Mouse (Mus musculus): ENCODE results near the gene Syn3. TPM values are rescaled to one million over a fixed set of nuclear protein-coding genes. Genes with fewer than 3 reads are reported as not detected.

Syn3 gene
- polyA plus RNA-seq, 1 experiment from 2014 or later = 4.4 TPM

DNA sequence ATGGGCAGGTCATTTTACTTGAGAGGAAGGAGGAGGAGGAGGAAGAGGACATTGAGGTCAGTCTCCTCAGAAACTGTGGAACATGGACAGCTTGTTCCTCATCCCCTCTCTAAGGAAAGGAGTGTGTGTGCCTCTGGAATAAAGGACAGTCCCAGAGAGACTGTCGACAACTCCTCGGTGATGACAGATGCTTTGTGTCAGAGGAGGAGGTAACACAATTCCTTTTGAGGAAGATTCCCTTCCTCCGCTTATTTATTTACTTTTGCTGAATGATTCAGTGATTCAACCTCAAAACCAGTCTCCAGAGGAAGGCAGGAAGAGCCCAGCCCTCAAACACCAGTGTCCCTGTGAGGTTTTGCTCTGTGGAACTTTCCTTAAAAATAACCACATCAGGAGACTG is 228.4 kb downstream of the Syn3 start:
- H3K9me3 ChIP-seq (ENCODE audit: control insufficient read depth, low read length) = no peaks in the 10 kb centered on the region
- no peaks in the 10 kb centered on the region for H3K36me3 ChIP-seq (ENCODE audit: control insufficient read depth, insufficient read depth, low read length)
- H3K4me1 ChIP-seq (ENCODE audit: control insufficient read depth, insufficient read depth, low read length) = no peaks in the 10 kb centered on the region
- ATAC-seq (ENCODE audit: low FRiP score) (no peak), DNase-seq (ENCODE audit: low spot score, missing footprints) (no peak)
- 75% methylated on average over 3 of the region's 3 CpGs for WGBS
- no peak overlapping the region for H3K9ac ChIP-seq (ENCODE audit: low read length)
- H3K27ac ChIP-seq (ENCODE audit: low read depth, low read length) = no peak overlapping the region
- no peak overlapping the region for H3K4me3 ChIP-seq (ENCODE audit: low read depth, low read length)
- H3K4me2 ChIP-seq = no peak overlapping the region
- H3K27me3 ChIP-seq (ENCODE audit: control insufficient read depth, insufficient read depth, low read length) = no peaks in the 10 kb centered on the region

DNA sequence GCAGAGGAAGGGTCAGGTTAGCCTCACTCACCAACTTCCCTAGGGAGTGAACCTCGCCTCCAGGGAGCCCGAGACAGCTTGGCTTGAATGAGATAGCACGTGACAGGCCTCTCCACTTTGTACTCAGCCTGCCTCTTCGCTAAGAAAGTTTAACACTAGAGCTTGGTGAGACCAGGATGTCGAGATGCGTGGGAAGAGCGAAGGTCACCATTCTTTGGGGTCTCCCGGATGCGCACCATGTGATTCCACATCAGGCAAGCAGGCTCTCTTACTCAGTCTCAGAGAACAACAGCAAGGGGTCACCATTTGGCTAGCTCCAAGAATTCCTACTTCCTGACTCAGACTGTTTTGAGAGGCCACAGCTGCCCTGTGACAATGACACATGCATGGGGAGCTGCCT is 234.1 kb downstream of the Syn3 start:
- no peaks in the 10 kb centered on the region for H3K9me3 ChIP-seq (ENCODE audit: control insufficient read depth, low read length)
- no peak overlapping the region for H3K4me2 ChIP-seq
- H3K27ac ChIP-seq (ENCODE audit: low read depth, low read length) = no peak overlapping the region
- ATAC-seq (ENCODE audit: low FRiP score) = no peak
- no peaks in the 10 kb centered on the region for H3K27me3 ChIP-seq (ENCODE audit: control insufficient read depth, insufficient read depth, low read length)
- no peak for DNase-seq (ENCODE audit: low spot score, missing footprints)
- 86% methylated on average over 9 of the region's 9 CpGs for WGBS
- no peak overlapping the region for H3K9ac ChIP-seq (ENCODE audit: low read length)
- H3K36me3 ChIP-seq (ENCODE audit: control insufficient read depth, insufficient read depth, low read length) = no peaks in the 10 kb centered on the region
- H3K4me3 ChIP-seq (ENCODE audit: low read depth, low read length) = no peak overlapping the region
- H3K4me1 ChIP-seq (ENCODE audit: control insufficient read depth, insufficient read depth, low read length) = no peaks in the 10 kb centered on the region

DNA sequence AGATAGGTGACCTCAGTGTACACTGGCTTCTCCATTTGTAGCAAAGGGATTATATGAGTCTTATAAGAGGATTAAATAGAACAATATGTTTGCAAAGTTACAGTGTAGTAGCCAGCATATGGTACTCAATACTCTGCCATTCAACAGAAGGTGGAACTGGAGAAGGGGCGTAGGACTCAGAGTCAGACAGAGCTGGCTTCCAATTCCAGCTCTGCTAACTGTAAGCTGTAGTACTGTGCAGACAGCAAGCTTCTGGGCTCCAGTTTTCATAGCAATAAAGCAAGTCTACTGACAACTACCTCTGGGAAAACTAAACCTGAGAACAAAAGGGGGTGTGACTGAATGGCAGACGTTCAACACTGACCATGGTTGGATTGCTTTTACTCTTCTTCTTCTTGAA is 237.0 kb downstream of the Syn3 start:
- Histone ChIP-seq H3K27ac (ENCODE audit: low read depth, low read length) (no peak overlapping the region), H3K9me3 (ENCODE audit: control insufficient read depth, low read length) (no peaks in the 10 kb centered on the region), H3K4me3 (ENCODE audit: low read depth, low read length) (no peak overlapping the region), H3K27me3 (ENCODE audit: control insufficient read depth, insufficient read depth, low read length) (no peaks in the 10 kb centered on the region), H3K4me2 (no peak overlapping the region), H3K4me1 (ENCODE audit: control insufficient read depth, insufficient read depth, low read length) (no peaks in the 10 kb centered on the region), H3K9ac (ENCODE audit: low read length) (no peak overlapping the region), H3K36me3 (ENCODE audit: control insufficient read depth, insufficient read depth, low read length) (no peaks in the 10 kb centered on the region)
- ATAC-seq (ENCODE audit: low FRiP score) (no peak), DNase-seq (ENCODE audit: low spot score, missing footprints) (no peak)
- WGBS = 90% methylated on average over 2 of the region's 2 CpGs

DNA sequence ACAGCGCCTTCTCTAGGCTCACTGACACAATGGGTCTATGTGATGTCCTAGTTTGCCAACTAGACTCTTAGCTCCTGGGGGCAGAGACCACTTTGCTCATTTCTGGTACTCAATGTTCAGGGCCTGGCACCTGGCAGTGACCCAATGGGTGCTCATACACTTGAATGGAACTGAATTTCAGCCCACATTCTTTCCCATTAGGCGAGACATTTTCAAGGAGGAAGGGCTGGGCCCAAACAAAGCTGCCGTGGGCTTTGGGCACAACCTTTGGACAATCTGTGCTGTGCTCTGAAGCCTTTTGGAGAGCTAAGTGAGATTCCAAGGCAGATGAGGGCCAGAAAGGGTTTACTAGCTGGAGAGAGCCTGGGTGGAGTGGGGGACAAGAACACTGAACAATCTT is 239.7 kb downstream of the Syn3 start:
- H3K4me1 ChIP-seq (ENCODE audit: control insufficient read depth, insufficient read depth, low read length) = no peaks in the 10 kb centered on the region
- ATAC-seq (ENCODE audit: low FRiP score) (no peak), DNase-seq (ENCODE audit: low spot score, missing footprints) (no peak)
- WGBS = 81% methylated on average over 3 of the region's 3 CpGs
- no peak overlapping the region for H3K4me3 ChIP-seq (ENCODE audit: low read depth, low read length)
- no peaks in the 10 kb centered on the region for H3K27me3 ChIP-seq (ENCODE audit: control insufficient read depth, insufficient read depth, low read length)
- no peak overlapping the region for H3K27ac ChIP-seq (ENCODE audit: low read depth, low read length)
- H3K9me3 ChIP-seq (ENCODE audit: control insufficient read depth, low read length) = no peaks in the 10 kb centered on the region
- no peak overlapping the region for H3K9ac ChIP-seq (ENCODE audit: low read length)
- H3K36me3 ChIP-seq (ENCODE audit: control insufficient read depth, insufficient read depth, low read length) = no peaks in the 10 kb centered on the region
- no peak overlapping the region for H3K4me2 ChIP-seq

DNA sequence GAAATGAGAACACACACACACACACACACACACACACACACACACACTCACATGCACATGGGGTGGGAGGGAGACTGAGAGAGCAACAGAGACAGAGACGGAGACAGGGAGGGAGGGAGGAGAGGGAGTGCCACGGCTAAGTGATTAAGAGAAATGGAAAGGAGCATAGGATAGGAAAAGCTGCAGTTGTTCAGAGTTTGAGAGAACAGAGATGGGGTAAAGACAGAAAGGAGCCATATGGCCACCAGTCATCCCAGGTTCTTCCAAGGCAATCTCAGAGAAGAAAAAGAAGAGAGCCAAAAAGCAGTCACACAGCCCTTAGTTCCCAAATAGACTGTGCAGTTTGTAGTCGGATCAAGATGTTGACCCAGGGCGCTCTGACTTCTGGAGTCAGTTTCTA is 240.7 kb downstream of the Syn3 start:
- 88% methylated on average over 4 of the region's 4 CpGs for WGBS
- H3K27me3 ChIP-seq (ENCODE audit: control insufficient read depth, insufficient read depth, low read length) = no peaks in the 10 kb centered on the region

DNA sequence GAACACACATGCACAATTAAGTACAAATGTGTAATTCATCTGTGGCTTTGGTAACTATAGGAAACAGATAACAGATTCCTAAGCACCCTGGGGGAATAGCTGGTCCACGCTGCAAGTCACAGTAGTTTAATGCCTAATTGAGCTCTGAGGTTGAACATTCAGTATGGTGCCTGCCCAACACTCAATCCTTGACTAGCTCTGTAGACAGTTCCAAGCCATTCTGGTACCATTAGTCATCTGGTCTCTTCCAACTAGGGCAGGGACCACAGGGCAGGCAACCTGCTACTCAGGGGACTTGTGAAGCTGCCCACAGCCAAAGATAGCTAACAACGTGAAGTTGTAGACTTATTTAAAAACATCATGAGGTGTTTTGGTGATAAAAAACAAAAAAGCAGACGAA is 241.7 kb downstream of the Syn3 start:
- no peak for ATAC-seq (ENCODE audit: low FRiP score)
- no peak overlapping the region for H3K27ac ChIP-seq (ENCODE audit: low read depth, low read length)
- no peaks in the 10 kb centered on the region for H3K36me3 ChIP-seq (ENCODE audit: control insufficient read depth, insufficient read depth, low read length)
- DNase-seq (ENCODE audit: low spot score, missing footprints) = peak; percentile 47
- H3K27me3 ChIP-seq (ENCODE audit: control insufficient read depth, insufficient read depth, low read length) = no peaks in the 10 kb centered on the region
- WGBS = 89% methylated on average over 3 of the region's 3 CpGs
- H3K4me2 ChIP-seq = no peak overlapping the region
- H3K9me3 ChIP-seq (ENCODE audit: control insufficient read depth, low read length) = no peaks in the 10 kb centered on the region
- H3K4me3 ChIP-seq (ENCODE audit: low read depth, low read length) = no peak overlapping the region
- H3K9ac ChIP-seq (ENCODE audit: low read length) = no peak overlapping the region
- H3K4me1 ChIP-seq (ENCODE audit: control insufficient read depth, insufficient read depth, low read length) = no peaks in the 10 kb centered on the region

More for the DNA sequence above, 240.7 kb downstream of the Syn3 start:
- H3K4me1 ChIP-seq (ENCODE audit: control insufficient read depth, insufficient read depth, low read length) = no peaks in the 10 kb centered on the region
- ATAC-seq (ENCODE audit: low FRiP score) (no peak), DNase-seq (ENCODE audit: low spot score, missing footprints) (peak; percentile 31)
- H3K9me3 ChIP-seq (ENCODE audit: control insufficient read depth, low read length) = no peaks in the 10 kb centered on the region
- H3K36me3 ChIP-seq (ENCODE audit: control insufficient read depth, insufficient read depth, low read length) = no peaks in the 10 kb centered on the region
- no peak overlapping the region for H3K4me2 ChIP-seq
- H3K4me3 ChIP-seq (ENCODE audit: low read depth, low read length) = no peak overlapping the region
- no peak overlapping the region for H3K27ac ChIP-seq (ENCODE audit: low read depth, low read length)
- no peak overlapping the region for H3K9ac ChIP-seq (ENCODE audit: low read length)

DNA sequence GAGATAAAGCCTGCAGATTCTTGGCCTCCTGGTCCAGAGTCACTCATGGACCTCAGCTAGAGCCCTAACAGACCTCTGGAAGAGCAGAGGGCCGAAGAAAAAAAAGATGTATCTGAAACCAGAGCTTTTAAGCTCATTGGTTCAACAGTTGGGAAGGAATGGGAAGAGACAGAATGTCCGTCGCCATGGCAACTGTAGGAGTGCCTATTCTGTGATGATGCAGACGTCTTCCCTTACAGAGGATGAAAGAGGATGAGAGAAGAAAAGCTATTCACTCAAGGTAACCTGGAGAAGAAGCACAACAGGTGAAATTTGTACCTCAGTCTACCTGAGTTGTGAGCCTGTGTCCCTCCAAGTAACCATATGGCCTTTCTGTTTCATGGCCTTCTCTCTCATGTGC is 242.5 kb downstream of the Syn3 start:
- ATAC-seq (ENCODE audit: low FRiP score) (no peak), DNase-seq (ENCODE audit: low spot score, missing footprints) (peak; percentile 75)
- H3K36me3 ChIP-seq (ENCODE audit: control insufficient read depth, insufficient read depth, low read length) = no peaks in the 10 kb centered on the region
- H3K27me3 ChIP-seq (ENCODE audit: control insufficient read depth, insufficient read depth, low read length) = no peaks in the 10 kb centered on the region
- no peak overlapping the region for H3K27ac ChIP-seq (ENCODE audit: low read depth, low read length)
- no peak overlapping the region for H3K4me3 ChIP-seq (ENCODE audit: low read depth, low read length)
- H3K4me1 ChIP-seq (ENCODE audit: control insufficient read depth, insufficient read depth, low read length) = no peaks in the 10 kb centered on the region
- H3K4me2 ChIP-seq = no peak overlapping the region
- no peak overlapping the region for H3K9ac ChIP-seq (ENCODE audit: low read length)
- no peaks in the 10 kb centered on the region for H3K9me3 ChIP-seq (ENCODE audit: control insufficient read depth, low read length)
- WGBS = 53% methylated on average over 4 of the region's 4 CpGs

DNA sequence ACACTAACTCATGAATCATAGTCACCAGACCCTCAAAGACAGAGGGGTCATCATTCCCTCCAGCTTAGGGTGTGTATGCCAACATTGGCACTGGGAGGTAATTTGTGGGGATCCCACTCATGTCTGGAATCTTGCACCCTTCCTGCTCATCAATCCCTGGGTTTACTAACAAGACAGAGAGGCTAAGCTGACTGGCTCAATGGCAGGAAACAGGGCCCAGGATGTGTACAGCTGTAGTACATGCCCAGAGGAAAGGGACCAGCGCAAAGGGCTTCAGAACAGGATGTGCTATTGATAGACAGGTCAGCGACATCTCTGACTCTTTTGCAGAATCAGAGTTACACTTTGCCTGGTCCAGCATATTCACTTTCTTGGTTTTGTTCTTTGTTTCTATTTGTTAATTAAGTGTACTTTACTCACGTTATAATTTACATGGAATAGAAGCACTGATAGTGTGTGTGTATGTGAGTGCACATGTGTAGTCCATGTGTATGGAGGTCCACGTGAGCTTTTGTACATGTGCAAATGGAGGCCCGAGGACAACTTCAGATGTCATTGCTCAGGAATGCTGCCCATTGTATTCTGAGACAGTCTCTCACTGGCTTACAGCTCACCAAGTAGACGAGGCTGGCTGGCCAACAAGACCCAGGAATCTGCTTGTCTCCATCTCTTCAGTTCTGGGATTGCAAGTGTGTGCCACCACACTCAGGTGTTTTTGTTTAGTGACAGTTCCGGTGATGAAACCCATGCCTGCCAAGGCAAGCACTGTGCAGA is 248.4 kb downstream of the Syn3 start:
- ATAC-seq (ENCODE audit: low FRiP score) (no peak), DNase-seq (ENCODE audit: low spot score, missing footprints) (no peak)
- Histone ChIP-seq H3K4me1 (ENCODE audit: control insufficient read depth, insufficient read depth, low read length) (no peaks in the 10 kb centered on the region), H3K9me3 (ENCODE audit: control insufficient read depth, low read length) (no peaks in the 10 kb centered on the region), H3K36me3 (ENCODE audit: control insufficient read depth, insufficient read depth, low read length) (no peaks in the 10 kb centered on the region), H3K4me2 (no peak overlapping the region), H3K4me3 (ENCODE audit: low read depth, low read length) (no peak overlapping the region), H3K27ac (ENCODE audit: low read depth, low read length) (no peak overlapping the region), H3K27me3 (ENCODE audit: control insufficient read depth, insufficient read depth, low read length) (no peaks in the 10 kb centered on the region), H3K9ac (ENCODE audit: low read length) (no peak overlapping the region)
- 70% methylated on average over 7 of the region's 7 CpGs for WGBS

DNA sequence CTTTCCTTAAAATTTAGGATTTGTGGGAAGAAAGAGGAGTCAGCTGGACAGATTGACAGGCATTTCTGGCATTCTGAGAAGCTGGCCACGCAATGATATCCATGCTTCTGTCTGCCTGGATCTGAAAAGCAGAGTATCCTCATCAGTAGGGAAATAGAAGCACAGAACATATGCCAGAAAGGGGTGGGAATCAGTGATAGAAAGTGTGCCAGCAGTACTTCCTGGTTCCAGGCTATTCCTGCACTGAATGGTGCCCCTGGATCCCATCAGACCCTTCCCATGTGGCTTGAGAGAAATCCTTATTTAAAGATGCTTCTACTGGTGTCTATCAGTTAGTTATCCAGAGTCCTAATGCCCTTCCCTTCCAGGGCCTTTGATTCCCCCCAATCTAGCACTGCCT is 249.4 kb downstream of the Syn3 start:
- no peaks in the 10 kb centered on the region for H3K27me3 ChIP-seq (ENCODE audit: control insufficient read depth, insufficient read depth, low read length)
- WGBS = 71% methylated on average over 1 of the region's 1 CpGs
- H3K4me3 ChIP-seq (ENCODE audit: low read depth, low read length) = no peak overlapping the region
- H3K9ac ChIP-seq (ENCODE audit: low read length) = no peak overlapping the region
- no peaks in the 10 kb centered on the region for H3K9me3 ChIP-seq (ENCODE audit: control insufficient read depth, low read length)
- no peaks in the 10 kb centered on the region for H3K36me3 ChIP-seq (ENCODE audit: control insufficient read depth, insufficient read depth, low read length)
- DNase-seq (ENCODE audit: low spot score, missing footprints) = no peak
- H3K4me1 ChIP-seq (ENCODE audit: control insufficient read depth, insufficient read depth, low read length) = no peaks in the 10 kb centered on the region
- H3K27ac ChIP-seq (ENCODE audit: low read depth, low read length) = no peak overlapping the region
- H3K4me2 ChIP-seq = no peak overlapping the region
- ATAC-seq (ENCODE audit: low FRiP score) = no peak

Measured in midbrain, embryonic 11.5 days (tissue).